Comparison of ENCODE assay signal across 30 mouse cellular contexts in the genomic region with DNA sequence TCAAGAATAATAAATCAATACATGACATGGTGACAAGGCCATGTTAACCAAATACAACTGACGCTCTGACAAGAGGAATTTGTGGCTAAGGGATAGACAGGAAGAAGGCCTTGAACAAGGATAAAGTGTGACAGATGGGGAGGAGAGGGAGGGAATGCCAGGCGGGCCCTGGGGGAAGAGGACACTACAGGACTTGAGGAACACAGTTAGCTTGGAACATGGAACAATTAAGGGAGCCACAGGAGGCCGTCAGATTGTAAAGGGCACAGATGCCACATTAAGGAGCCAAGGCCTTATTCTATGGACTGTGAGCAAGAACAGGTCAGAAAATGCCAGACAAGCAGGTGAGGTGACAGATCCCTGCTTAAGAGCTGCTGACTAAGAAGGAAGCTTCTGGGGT.
DNase-seq lines count a peak whose midpoint lies in the region; ATAC-seq lines count a peak whose summit lies in the region.
"Had no signal": no experiment of that assay in that cellular context is flagged by ENCODE, and none has a peak within 500 bp of the region (broad histone marks: within the 10 kb centered on the region; RNA-seq: fewer than 3 reads in every experiment).

No protein-coding gene starts in this region.

- WGBS in embryonic facial prominence, embryonic 10.5 days = 73% methylated on average over 3 of the region's 3 CpGs
- WGBS in hindbrain, embryonic 14.5 days = 62% methylated on average over 3 of the region's 3 CpGs

- no peak overlapping the region for H3K9ac ChIP-seq in hindbrain, embryonic 14.5 days
- H3K9ac ChIP-seq: embryonic facial prominence, embryonic 13.5 days; forebrain, embryonic 15.5 days; hindbrain, embryonic 13.5 days; limb, embryonic 12.5 days; lung, embryonic 15.5 days; neural tube, embryonic 12.5 days had no signal

- H3K9me3 ChIP-seq in embryonic facial prominence, embryonic 10.5 days = no peaks in the 10 kb centered on the region
- H3K9me3 ChIP-seq in hindbrain, embryonic 14.5 days (ENCODE audit: control insufficient read depth, low read length) = no peaks in the 10 kb centered on the region
- H3K9me3 ChIP-seq: embryonic facial prominence, embryonic 13.5 days; forebrain, embryonic 10.5 days; forebrain, embryonic 15.5 days; heart, embryonic 10.5 days; hindbrain, embryonic 13.5 days; limb, embryonic 12.5 days; lung, embryonic 15.5 days; neural tube, embryonic 12.5 days had no signal

- DNase-seq in adrenal gland, adult (ENCODE audit: inconsistent age in 2 of 2, low spot score in 1 of 2) = peak; percentile 14 to 53
- DNase-seq in adrenal gland, postnatal 14 days = no peak
- peak; percentile 4 to 20 for DNase-seq in adrenal gland, postnatal 36 days
- peak; percentile 83 to 92 for DNase-seq in cerebellum, adult 18-20 months
- DNase-seq in cerebellum, postnatal 10 days = peak; percentile 65 to 87
- DNase-seq in lung, postnatal 25 days (ENCODE audit: low spot score) = no peak
- DNase-seq in embryonic facial prominence, embryonic 10.5 days (ENCODE audit: low spot score) = no peak
- no peak for DNase-seq in hindbrain, embryonic 14.5 days (ENCODE audit: low spot score)
- DNase-seq: gastrocnemius, postnatal 25 days; heart, adult 11 months; heart, postnatal 4 days; kidney, adult 9 months; kidney, postnatal 10 days; layer of hippocampus, postnatal 36 days; lung, postnatal 36 days; right cerebral cortex, adult 18-20 months; thymus, postnatal 4 days had no signal

- H3K27me3 ChIP-seq in embryonic facial prominence, embryonic 10.5 days (replicated peaks; ENCODE audit: low read depth, poor library complexity, severe bottlenecking) = no peaks in the 10 kb centered on the region
- H3K27me3 ChIP-seq in hindbrain, embryonic 14.5 days (ENCODE audit: control insufficient read depth, insufficient read depth, low read length) = no peaks in the 10 kb centered on the region
- H3K27me3 ChIP-seq: CH12.LX; forebrain, embryonic 15.5 days; hindbrain, embryonic 13.5 days; neural tube, embryonic 12.5 days had no signal

- no peak overlapping the region for H3K4me3 ChIP-seq in embryonic facial prominence, embryonic 10.5 days
- no peak overlapping the region for H3K4me3 ChIP-seq in hindbrain, embryonic 14.5 days (replicated peaks; ENCODE audit: low read length)
- H3K4me3 ChIP-seq: embryonic facial prominence, embryonic 13.5 days; forebrain, embryonic 10.5 days; forebrain, embryonic 15.5 days; heart, embryonic 10.5 days; hindbrain, embryonic 13.5 days; limb, embryonic 12.5 days; lung, embryonic 15.5 days; myocyte; neural tube, embryonic 12.5 days had no signal

- no peaks in the 10 kb centered on the region for H3K36me3 ChIP-seq in embryonic facial prominence, embryonic 10.5 days (replicated peaks)
- H3K36me3 ChIP-seq in hindbrain, embryonic 14.5 days (replicated peaks; ENCODE audit: control insufficient read depth, insufficient read depth) = no peaks in the 10 kb centered on the region
- H3K36me3 ChIP-seq: embryonic facial prominence, embryonic 13.5 days; forebrain, embryonic 10.5 days; forebrain, embryonic 15.5 days; heart, embryonic 10.5 days; hindbrain, embryonic 13.5 days; limb, embryonic 12.5 days; lung, embryonic 15.5 days; neural tube, embryonic 12.5 days had no signal

- no peak overlapping the region for H3K27ac ChIP-seq in embryonic facial prominence, embryonic 10.5 days (replicated peaks)
- H3K27ac ChIP-seq in hindbrain, embryonic 14.5 days = no peak overlapping the region
- H3K27ac ChIP-seq: embryonic facial prominence, embryonic 13.5 days; forebrain, embryonic 10.5 days; forebrain, embryonic 15.5 days; heart, embryonic 10.5 days; hindbrain, embryonic 13.5 days; limb, embryonic 12.5 days; lung, embryonic 15.5 days; neural tube, embryonic 12.5 days had no signal

- ATAC-seq in hindbrain, embryonic 14.5 days (ENCODE audit: low FRiP score) = no peak
- ATAC-seq: activated CD4-positive, CD25-positive, alpha-beta regulatory T cell, adult 4 months; forebrain, embryonic 15.5 days; intestine, postnatal 0 days had no signal

- peaks cover 3% of the 10 kb centered on the region for H3K4me1 ChIP-seq in embryonic facial prominence, embryonic 10.5 days
- peaks cover 14% of the 10 kb centered on the region for H3K4me1 ChIP-seq in hindbrain, embryonic 14.5 days (replicated peaks; ENCODE audit: control insufficient read depth, insufficient read depth, low read length)
- H3K4me1 ChIP-seq: heart, embryonic 10.5 days; lung, embryonic 15.5 days had no signal

- no peak overlapping the region for H3K4me2 ChIP-seq in hindbrain, embryonic 14.5 days (replicated peaks)
- H3K4me2 ChIP-seq: embryonic facial prominence, embryonic 13.5 days; forebrain, embryonic 15.5 days; hindbrain, embryonic 13.5 days; limb, embryonic 12.5 days; lung, embryonic 15.5 days; midbrain, embryonic 11.5 days; neural tube, embryonic 12.5 days had no signal

Comparison
In these comparisons a context has a peak if more than half of its experiments do, and no peak if none do; other contexts are left out.
1. DNase-seq: peak in adrenal gland, adult (2 of 2), adrenal gland, postnatal 36 days (2 of 2), cerebellum, adult 18-20 months (2 of 2) and cerebellum, postnatal 10 days (2 of 2); none in adrenal gland, postnatal 14 days (single experiment), lung, postnatal 25 days (single experiment), embryonic facial prominence, embryonic 10.5 days (single experiment) and hindbrain, embryonic 14.5 days (single experiment).